14 mouse cellular contexts compared by ENCODE assay signal in the genomic region with DNA sequence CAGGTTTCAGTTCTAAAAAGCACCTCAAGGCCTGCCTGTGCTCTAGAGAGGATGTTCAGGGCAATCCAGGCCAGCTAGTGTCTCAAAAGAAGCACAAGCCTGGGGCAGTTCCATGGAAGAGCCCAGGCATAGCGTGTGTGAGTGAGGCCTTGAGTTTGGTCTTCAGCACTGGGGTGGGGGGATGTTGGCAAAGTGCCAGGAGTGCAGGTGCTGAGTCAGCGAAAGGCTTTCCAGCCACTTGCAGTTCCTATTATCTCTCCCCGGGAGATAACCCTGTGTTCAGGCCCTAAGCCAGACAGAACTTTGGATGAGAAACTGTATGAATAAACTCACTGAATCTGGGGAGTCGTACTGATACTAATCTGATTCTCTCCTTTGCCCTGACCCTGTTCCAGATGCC. TPM values are rescaled to one million over a fixed set of nuclear protein-coding genes. Genes with fewer than 3 reads are reported as not detected.
DNase-seq lines count a peak whose midpoint lies in the region; ATAC-seq and TF ChIP-seq lines count a peak whose summit lies in the region.
"Had no signal": no experiment of that assay in that cellular context is flagged by ENCODE, and none has a peak within 500 bp of the region (broad histone marks: within the 10 kb centered on the region; RNA-seq: fewer than 3 reads in every experiment).

No protein-coding gene starts in this region.

- H3K9me3 ChIP-seq in MEL (replicated peaks; ENCODE audit: insufficient read depth, low read length), result no peaks in the 10 kb centered on the region
- H3K9me3 ChIP-seq in liver, embryonic 12.5 days (replicated peaks), result no peaks in the 10 kb centered on the region
- H3K9me3 ChIP-seq: G1E; liver, embryonic 13.5 days; megakaryocyte, embryonic 14.5 days had no signal

- no peak for TF ChIP-seq RAD21 in MEL (IDR thresholded peaks at IDR 0.05; ENCODE audit: low read depth, low read length)

- peaks cover 11 to 25% of the 10 kb centered on the region in 2 experiments for H3K36me3 ChIP-seq in MEL (ENCODE audit: control insufficient read depth in 1 of 2, insufficient read depth in 2 of 2, low read length in 2 of 2)
- peaks cover 92% of the 10 kb centered on the region for H3K36me3 ChIP-seq in liver, embryonic 12.5 days
- H3K36me3 ChIP-seq in thymus, adult 2 months (ENCODE audit: control insufficient read depth, insufficient read depth, low read length), result peaks cover 14% of the 10 kb centered on the region

- H3K27ac ChIP-seq in layer of hippocampus, adult 2 months, result peak overlapping the region; percentile 61
- H3K27ac ChIP-seq in MEL (ENCODE audit: control insufficient read depth, low read depth, low read length), result no peak overlapping the region
- no peak overlapping the region for H3K27ac ChIP-seq in liver, embryonic 12.5 days
- no peak overlapping the region for H3K27ac ChIP-seq in thymus, adult 2 months (ENCODE audit: control insufficient read depth, insufficient read depth, low read length)
- H3K27ac ChIP-seq: liver, embryonic 13.5 days had no signal

- H3K79me2 ChIP-seq in MEL (ENCODE audit: control insufficient read depth, insufficient read depth, low read length, poor library complexity), result peaks cover 2% of the 10 kb centered on the region; the same call in 1 of the 2 replicates

- ATAC-seq in liver, embryonic 12.5 days, result peak; percentile 37; the same call in 1 of the 2 replicates

- H3K4me1 ChIP-seq in MEL (ENCODE audit: control insufficient read depth in 1 of 2, insufficient read depth in 2 of 2, low read length in 2 of 2), result peaks cover 0 to 12% of the 10 kb centered on the region in 2 experiments; a peak in 2 of 4 replicates
- H3K4me1 ChIP-seq in liver, embryonic 12.5 days, result no peaks in the 10 kb centered on the region
- H3K4me1 ChIP-seq in thymus, adult 2 months (replicated peaks; ENCODE audit: control insufficient read depth, insufficient read depth, low read length), result no peaks in the 10 kb centered on the region

- no peak for TF ChIP-seq POLR2A in MEL (IDR thresholded peaks at IDR 0.05; ENCODE audit: control insufficient read depth in 1 of 2, insufficient read depth in 1 of 2, low read depth in 1 of 2, low read length in 2 of 2, poor library complexity in 1 of 2)
- no peak for TF ChIP-seq POLR2A in thymus, adult 2 months (IDR thresholded peaks at IDR 0.05; ENCODE audit: control insufficient read depth, extremely low read depth, insufficient read depth, low read length, poor library complexity)

- TF ChIP-seq CTCF in layer of hippocampus, adult 2 months (conservative IDR thresholded peaks at IDR 0.05), result no peak
- TF ChIP-seq CTCF in MEL (IDR thresholded peaks at IDR 0.05 in 2 of 3, conservative IDR thresholded peaks at IDR 0.05 in 1 of 3; ENCODE audit: control insufficient read depth in 1 of 3, insufficient read depth in 1 of 3, low read depth in 2 of 3, low read length in 3 of 3, poor library complexity in 1 of 3, severe bottlenecking in 1 of 3), result no peak
- no peak for TF ChIP-seq CTCF in thymus, adult 2 months (IDR thresholded peaks at IDR 0.05; ENCODE audit: borderline replicate concordance, control insufficient read depth, extremely low read depth, insufficient read depth, low read length, poor library complexity)

- TF ChIP-seq EP300 in MEL (IDR thresholded peaks at IDR 0.05; ENCODE audit: low read depth in 1 of 2, low read length in 2 of 2), result peak; percentile 41 to 75; a peak in 3 of 4 replicates

- H3K9ac ChIP-seq in MEL (ENCODE audit: control insufficient read depth, low read depth, low read length, poor library complexity, severe bottlenecking), result no peak overlapping the region
- no peak overlapping the region for H3K9ac ChIP-seq in liver, embryonic 12.5 days
- H3K9ac ChIP-seq: liver, embryonic 13.5 days had no signal

- no peak overlapping the region for H3K4me2 ChIP-seq in liver, embryonic 12.5 days
- H3K4me2 ChIP-seq: liver, embryonic 13.5 days had no signal

- H3K27me3 ChIP-seq in MEL (ENCODE audit: control insufficient read depth in 1 of 2, insufficient read depth in 2 of 2, low read length in 2 of 2), result no peaks in the 10 kb centered on the region
- H3K27me3 ChIP-seq in liver, embryonic 12.5 days (replicated peaks), result no peaks in the 10 kb centered on the region
- no peaks in the 10 kb centered on the region for H3K27me3 ChIP-seq in thymus, adult 2 months (ENCODE audit: control insufficient read depth, insufficient read depth, low read length)
- H3K27me3 ChIP-seq: liver, embryonic 13.5 days; megakaryocyte, embryonic 14.5 days had no signal

- 73% methylated on average over 4 of the region's 4 CpGs for WGBS in liver, embryonic 12.5 days (ENCODE audit: insufficient replicate concordance)
- 89% methylated on average over 4 of the region's 4 CpGs for WGBS in thymus, adult 2 months

- DNase-seq in layer of hippocampus, adult 2 months (ENCODE audit: low spot score in 2 of 2), result no peak
- no peak for DNase-seq in layer of hippocampus, adult 9-10 months (ENCODE audit: low spot score)
- DNase-seq in MEL (ENCODE audit: low read depth, low spot score), result peak; percentile 60
- DNase-seq in adrenal gland, postnatal 14 days, result peak; percentile 43
- DNase-seq in gastrocnemius, adult 18-20 months (ENCODE audit: low spot score), result no peak
- DNase-seq in thymus, adult 2 months, result no peak
- DNase-seq: kidney, postnatal 14 days; liver, embryonic 13.5 days had no signal

- no peak overlapping the region for H3K4me3 ChIP-seq in layer of hippocampus, adult 2 months
- H3K4me3 ChIP-seq in MEL (ENCODE audit: control insufficient read depth in 1 of 2, insufficient read depth in 1 of 2, low read depth in 2 of 2, low read length in 2 of 2), result no peak overlapping the region
- H3K4me3 ChIP-seq in liver, embryonic 12.5 days, result no peak overlapping the region
- H3K4me3 ChIP-seq in thymus, adult 2 months (ENCODE audit: control insufficient read depth, insufficient read depth, low read length), result no peak overlapping the region
- H3K4me3 ChIP-seq: liver, embryonic 13.5 days; megakaryocyte, embryonic 14.5 days had no signal

TF ChIP-seq in MEL, 35 proteins besides CTCF, POLR2A, EP300 and RAD21:
- TF ChIP-seq TCF12 (IDR thresholded peaks at IDR 0.05; ENCODE audit: low read depth, low read length), result peak; percentile 30; the same call in 1 of the 2 replicates
- peak; percentile 88 for TF ChIP-seq ETS1 (IDR thresholded peaks at IDR 0.05; ENCODE audit: low read depth, low read length)
- TF ChIP-seq GABPA (IDR thresholded peaks at IDR 0.05; ENCODE audit: low read depth, low read length), result peak; percentile 23; the same call in 1 of the 2 replicates
- peak; percentile 100 for TF ChIP-seq MAFK (IDR thresholded peaks at IDR 0.05; ENCODE audit: borderline replicate concordance, low read depth, low read length)
- TF ChIP-seq MAX (IDR thresholded peaks at IDR 0.05; ENCODE audit: low read length), result no peak
- peak; percentile 85 for TF ChIP-seq GATA1 (IDR thresholded peaks at IDR 0.05; ENCODE audit: low read depth, low read length)
- peak; percentile 45; the same call in 1 of the 2 replicates for TF ChIP-seq POLR2AphosphoS2 (IDR thresholded peaks at IDR 0.05; ENCODE audit: low read length)
- TF ChIP-seq KAT2A (conservative IDR thresholded peaks at IDR 0.05; ENCODE audit: low read depth, low read length), result no peak
- peak; percentile 45; the same call in 1 of the 2 replicates for TF ChIP-seq RCOR1 (IDR thresholded peaks at IDR 0.05; ENCODE audit: low read depth, low read length)

RNA-seq across cellular contexts. Expression of a gene that starts 27.0 kb away (rescaled TPM):
- 10 to 100 TPM; 42.6 to 47.5 TPM for total RNA-seq in layer of hippocampus, adult 2 months (2021)
- 217 and 231 TPM in 2 replicates for total RNA-seq in MEL (2012; rRNA removed)
- 100 to 1,000 TPM in 1 of 2 experiments, not detected in 1; 208 TPM for polyA plus RNA-seq in MEL (2012; ENCODE audit: insufficient read depth in 1 of 2, insufficient read length in 2 of 2, low read depth in 1 of 2, low replicate concordance in 2 of 2, missing spikeins in 1 of 2)
- total RNA-seq in adrenal gland, postnatal 14 days (2021), result 46.8 and 61.0 TPM in 2 replicates
- polyA plus RNA-seq in liver, embryonic 12.5 days (2016; fragmentation: Nextera tagmentation; extraction: Ambion mirVana), result 135 and 142 TPM in 2 replicates
- 10 to 100 TPM; 31.3 to 35.1 TPM for total RNA-seq in gastrocnemius, adult 18-20 months (2021)
- polyA plus RNA-seq in thymus, adult 2 months (2012; rRNA removed), result 20.9 and 28.6 TPM in 2 replicates

RNA-seq across cellular contexts. Expression of a gene that starts 35.6 kb away (rescaled TPM):
- total RNA-seq in layer of hippocampus, adult 2 months (2021), result not detected
- total RNA-seq in MEL (2012; rRNA removed), result 5.0 and 6.7 TPM in 2 replicates
- 1 to 10 TPM in 1 of 2 experiments, not detected in 1; 4.4 TPM for polyA plus RNA-seq in MEL (2012; ENCODE audit: insufficient read depth in 1 of 2, insufficient read length in 2 of 2, low read depth in 1 of 2, low replicate concordance in 2 of 2, missing spikeins in 1 of 2)
- not detected in 2 replicates for total RNA-seq in adrenal gland, postnatal 14 days (2021)
- 0.25 TPM in 1 of 2 replicates, not detected in the other for polyA plus RNA-seq in liver, embryonic 12.5 days (2016; fragmentation: Nextera tagmentation; extraction: Ambion mirVana)
- not detected for total RNA-seq in gastrocnemius, adult 18-20 months (2021)
- not detected in 2 replicates for polyA plus RNA-seq in thymus, adult 2 months (2012; rRNA removed)
- polyA plus RNA-seq: cortical plate, adult 2 months; frontal cortex, adult 2 months; heart, embryonic 16.5 days had no signal

RNA-seq across cellular contexts. Expression of a gene that starts 42.6 kb away (rescaled TPM):
- 10 to 100 TPM; 61.5 to 63.0 TPM for total RNA-seq in layer of hippocampus, adult 2 months (2021)
- 0.69 and 0.72 TPM in 2 replicates for total RNA-seq in MEL (2012; rRNA removed)
- under 1 TPM in 1 of 2 experiments, not detected in 1; 0.65 TPM for polyA plus RNA-seq in MEL (2012; ENCODE audit: insufficient read depth in 1 of 2, insufficient read length in 2 of 2, low read depth in 1 of 2, low replicate concordance in 2 of 2, missing spikeins in 1 of 2)
- 3.4 and 4.3 TPM in 2 replicates for total RNA-seq in adrenal gland, postnatal 14 days (2021)
- polyA plus RNA-seq in liver, embryonic 12.5 days (2016; fragmentation: Nextera tagmentation; extraction: Ambion mirVana), result 0.98 and 1.0 TPM in 2 replicates
- under 1 TPM; 0.28 to 0.30 TPM for total RNA-seq in gastrocnemius, adult 18-20 months (2021)
- polyA plus RNA-seq in thymus, adult 2 months (2012; rRNA removed), result 0.08 and 0.16 TPM in 2 replicates

Comparison
In these comparisons a context has a peak if more than half of its experiments do, and no peak if none do; other contexts are left out.
1. DNase-seq: peak in MEL (single experiment) and adrenal gland, postnatal 14 days (single experiment); none in layer of hippocampus, adult 2 months (0 of 2), layer of hippocampus, adult 9-10 months (single experiment), gastrocnemius, adult 18-20 months (single experiment) and thymus, adult 2 months (single experiment).
2. RNA of a gene that starts 42.6 kb away (total RNA-seq): 61.5 to 63.0 TPM in layer of hippocampus, adult 2 months; 3.4 to 4.3 TPM in adrenal gland, postnatal 14 days, 0.69 to 0.72 TPM in MEL and 0.28 to 0.30 TPM in gastrocnemius, adult 18-20 months; every median in the first group is over 10 times any median in the second.